Mouse (Mus musculus) liver, embryonic 16.5 days (tissue): ENCODE results near the gene Tgfbr3. TPM values are rescaled to one million over a fixed set of nuclear protein-coding genes. Genes with fewer than 3 reads are reported as not detected.

ENCODE experiments used
- ATAC-seq: fragments of 200-750 bp; cut with Nextera tagmentation; 2 replicates; pipeline ENCODE4 v1.8.0; 2017; ENCODE audit warnings: low read depth, mild to moderate bottlenecking, moderate number of reproducible peaks, moderate library complexity
- H3K27ac ChIP-seq: fragments of 300-500 bp; sonication (generic); 2 replicates; pipeline ENCODE4 v1.5.1; 2014; ENCODE audit warnings: mild to moderate bottlenecking, low read length
- H3K27me3 ChIP-seq: fragments of 300-500 bp; sonication (generic); 2 replicates; pipeline ENCODE4 v1.6.1; 2014; ENCODE audit warnings: low read depth, low read length, mixed read lengths; ENCODE audit not compliant: control insufficient read depth, insufficient read depth
- H3K36me3 ChIP-seq: fragments of 300-500 bp; sonication (generic); 2 replicates; pipeline ENCODE4 v1.6.1; 2014; ENCODE audit warnings: mild to moderate bottlenecking; ENCODE audit not compliant: control insufficient read depth, insufficient read depth
- H3K4me1 ChIP-seq: fragments of 300-500 bp; sonication (generic); 2 replicates; pipeline ENCODE4 v1.6.1; 2014; ENCODE audit warnings: low read depth, low read length, mixed read lengths; ENCODE audit not compliant: control insufficient read depth
- H3K4me2 ChIP-seq: fragments of 300-500 bp; sonication (generic); 2 replicates; pipeline ENCODE4 v1.6.1; 2014; ENCODE audit warnings: low read depth, low read length, mixed read lengths
- H3K4me3 ChIP-seq: fragments of 300-500 bp; sonication (generic); 2 replicates; pipeline ENCODE4 v1.5.1; 2014; ENCODE audit warnings: low read depth, mild to moderate bottlenecking, low read length
- H3K9ac ChIP-seq: fragments of 300-500 bp; sonication (generic); 2 replicates; pipeline ENCODE4 v1.6.1; 2014; ENCODE audit warnings: low read depth, low read length
- H3K9me3 ChIP-seq: fragments of 300-500 bp; sonication (generic); replicated peaks from 2 replicates; pipeline ENCODE4 v1.6.1; 2016; ENCODE audit warnings: low read length; ENCODE audit not compliant: control insufficient read depth
- WGBS: fragments of 180-500 bp; shearing (Covaris S2); extraction: QIAGEN DNeasy Blood & Tissue Kit; methylation state at CpG from one replicate; pipeline ENCODE4 v1.1.7; 2014; ENCODE audit not compliant: insufficient replicate concordance; 5-methylcytosine and 5-hydroxymethylcytosine counted together
- polyA plus RNA-seq: library from polyadenylated mRNA; unstranded; fragments of >200 nt; fragmentation: Nextera tagmentation; extraction: Ambion mirVana; gene quantifications from 2 replicates; pipeline ENCODE4 v1.2.1, GENCODE M21; 2015

The Tgfbr3 gene
- polyA plus RNA-seq, 1 experiment from 2014 or later = 6.8 TPM

- Histone ChIP-seq H3K9me3 (no peaks in the 10 kb centered on the region), H3K4me2 (no peak overlapping the region), H3K27ac (no peak overlapping the region), H3K27me3 (peaks cover 16% of the 10 kb centered on the region), H3K4me3 (no peak overlapping the region), H3K36me3 (no peaks in the 10 kb centered on the region), H3K4me1 (peaks cover 6% of the 10 kb centered on the region; the same call in 1 of the 2 replicates), H3K9ac (no peak overlapping the region)
- ATAC-seq = no peak
- WGBS = 76% methylated on average over 6 of the region's 6 CpGs
Observed at GRCm38 (mm10) chr5:107285563-107285962, 3.9 kb downstream of the Tgfbr3 start.

GRCm38 (mm10) chr5:107283935-107284524, 5.4 kb downstream of the Tgfbr3 start:
- H3K9me3 ChIP-seq = no peaks in the 10 kb centered on the region
- no peak overlapping the region for H3K4me3 ChIP-seq
- H3K27me3 ChIP-seq = peaks cover 1% of the 10 kb centered on the region; the same call in 1 of the 2 replicates
- no peaks in the 10 kb centered on the region for H3K36me3 ChIP-seq
- peaks cover 6% of the 10 kb centered on the region; the same call in 1 of the 2 replicates for H3K4me1 ChIP-seq
- no peak overlapping the region for H3K27ac ChIP-seq
- ATAC-seq = no peak
- 62% methylated on average over 10 of the region's 10 CpGs for WGBS
- H3K9ac ChIP-seq = no peak overlapping the region
- H3K4me2 ChIP-seq = no peak overlapping the region

GRCm38 (mm10) chr5:107282561-107283307, 6.7 kb downstream of the Tgfbr3 start:
- Histone ChIP-seq H3K4me2 (no peak overlapping the region), H3K27ac (no peak overlapping the region), H3K4me3 (no peak overlapping the region), H3K9ac (no peak overlapping the region), H3K4me1 (no peaks in the 10 kb centered on the region), H3K36me3 (no peaks in the 10 kb centered on the region), H3K27me3 (no peaks in the 10 kb centered on the region), H3K9me3 (no peaks in the 10 kb centered on the region)
- WGBS = 65% methylated on average over 9 of the region's 9 CpGs
- no peak for ATAC-seq

GRCm38 (mm10) chr5:107279263-107279662, 10.2 kb downstream of the Tgfbr3 start:
- Histone ChIP-seq H3K9me3 (no peaks in the 10 kb centered on the region), H3K27ac (no peak overlapping the region)

GRCm38 (mm10) chr5:107276186-107276585, 13.2 kb downstream of the Tgfbr3 start:
- H3K9ac ChIP-seq = no peak overlapping the region
- H3K4me1 ChIP-seq = peaks cover 13% of the 10 kb centered on the region
- 65% methylated on average over 3 of the region's 3 CpGs for WGBS
- H3K36me3 ChIP-seq = no peaks in the 10 kb centered on the region
- H3K4me3 ChIP-seq = no peak overlapping the region
- no peak for ATAC-seq
- no peaks in the 10 kb centered on the region for H3K27me3 ChIP-seq
- H3K9me3 ChIP-seq = no peaks in the 10 kb centered on the region
- H3K27ac ChIP-seq = no peak overlapping the region
- H3K4me2 ChIP-seq = no peak overlapping the region

More at GRCm38 (mm10) chr5:107279263-107279662, 10.2 kb downstream of the Tgfbr3 start:
- no peak overlapping the region for H3K4me3 ChIP-seq
- no peaks in the 10 kb centered on the region for H3K4me1 ChIP-seq
- H3K4me2 ChIP-seq = no peak overlapping the region
- no peaks in the 10 kb centered on the region for H3K36me3 ChIP-seq
- no peak for ATAC-seq
- 64% methylated on average over 4 of the region's 4 CpGs for WGBS
- no peak overlapping the region for H3K9ac ChIP-seq
- no peaks in the 10 kb centered on the region for H3K27me3 ChIP-seq

DNA sequence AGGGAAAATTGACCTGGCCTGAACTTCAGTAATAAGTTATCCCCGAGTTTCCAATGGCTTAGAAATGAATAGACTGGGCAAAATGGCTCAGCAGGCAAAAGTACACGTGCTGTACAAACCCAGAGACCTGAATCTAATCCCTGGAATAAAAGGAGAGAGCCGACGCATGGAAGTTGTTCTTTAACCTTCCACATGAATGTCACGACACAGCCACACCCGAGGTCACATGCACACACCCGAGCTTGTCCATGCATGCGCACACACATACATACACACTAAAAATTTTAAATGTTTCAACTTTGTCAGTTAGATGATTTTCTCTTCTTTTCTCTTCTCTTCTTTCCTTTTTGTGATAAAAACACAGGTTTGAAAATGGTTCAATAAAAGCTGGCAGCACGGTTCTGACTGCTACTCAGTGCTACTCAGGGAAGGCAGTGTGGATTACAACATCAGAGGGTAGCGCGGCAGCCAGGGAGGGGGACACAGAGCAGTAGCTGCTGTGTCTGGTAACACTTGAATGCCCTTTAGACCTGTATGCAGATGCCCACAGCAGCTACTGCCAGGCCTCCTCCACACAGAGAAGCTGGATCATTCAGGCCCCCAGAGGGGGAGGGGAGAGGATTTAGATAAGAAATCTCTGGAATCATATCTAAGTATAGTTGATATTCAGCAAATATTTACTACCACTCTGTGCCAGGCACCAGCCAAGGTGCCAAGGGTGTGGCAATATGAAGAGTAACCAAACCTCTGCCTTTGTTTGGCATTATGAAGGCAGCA, 17.0 kb downstream of the Tgfbr3 start:
- H3K4me1 ChIP-seq = peaks cover 17% of the 10 kb centered on the region
- H3K4me2 ChIP-seq = no peak overlapping the region
- H3K36me3 ChIP-seq = no peaks in the 10 kb centered on the region
- H3K27me3 ChIP-seq = no peaks in the 10 kb centered on the region
- WGBS = 45% methylated on average over 11 of the region's 11 CpGs
- no peaks in the 10 kb centered on the region for H3K9me3 ChIP-seq
- H3K4me3 ChIP-seq = no peak overlapping the region
- no peak overlapping the region for H3K9ac ChIP-seq
- peak; percentile 25; the same call in 1 of the 2 replicates for ATAC-seq
- no peak overlapping the region for H3K27ac ChIP-seq

DNA sequence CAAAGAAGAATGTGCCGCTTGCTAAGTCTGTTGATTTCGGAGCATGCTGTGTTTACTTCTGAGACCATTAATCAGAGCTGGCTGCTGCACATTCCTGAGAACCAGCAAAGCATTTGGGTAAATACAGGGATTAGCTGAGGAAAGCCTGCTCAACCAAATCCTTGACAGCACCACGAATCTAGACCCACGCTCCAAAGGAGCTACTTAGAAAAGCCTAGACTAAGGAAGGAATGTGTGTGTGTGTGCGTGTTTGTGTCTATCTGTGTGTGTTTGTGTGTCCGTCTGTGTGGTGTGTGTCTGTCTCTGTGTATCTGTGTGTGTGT, 20.5 kb downstream of the Tgfbr3 start:
- H3K27ac ChIP-seq = no peak overlapping the region
- H3K9me3 ChIP-seq = no peaks in the 10 kb centered on the region
- H3K4me2 ChIP-seq = no peak overlapping the region
- H3K4me1 ChIP-seq = peaks cover 17% of the 10 kb centered on the region
- no peaks in the 10 kb centered on the region for H3K27me3 ChIP-seq
- H3K9ac ChIP-seq = no peak overlapping the region
- 64% methylated on average over 6 of the region's 6 CpGs for WGBS
- no peaks in the 10 kb centered on the region for H3K36me3 ChIP-seq
- no peak overlapping the region for H3K4me3 ChIP-seq
- ATAC-seq = no peak

DNA sequence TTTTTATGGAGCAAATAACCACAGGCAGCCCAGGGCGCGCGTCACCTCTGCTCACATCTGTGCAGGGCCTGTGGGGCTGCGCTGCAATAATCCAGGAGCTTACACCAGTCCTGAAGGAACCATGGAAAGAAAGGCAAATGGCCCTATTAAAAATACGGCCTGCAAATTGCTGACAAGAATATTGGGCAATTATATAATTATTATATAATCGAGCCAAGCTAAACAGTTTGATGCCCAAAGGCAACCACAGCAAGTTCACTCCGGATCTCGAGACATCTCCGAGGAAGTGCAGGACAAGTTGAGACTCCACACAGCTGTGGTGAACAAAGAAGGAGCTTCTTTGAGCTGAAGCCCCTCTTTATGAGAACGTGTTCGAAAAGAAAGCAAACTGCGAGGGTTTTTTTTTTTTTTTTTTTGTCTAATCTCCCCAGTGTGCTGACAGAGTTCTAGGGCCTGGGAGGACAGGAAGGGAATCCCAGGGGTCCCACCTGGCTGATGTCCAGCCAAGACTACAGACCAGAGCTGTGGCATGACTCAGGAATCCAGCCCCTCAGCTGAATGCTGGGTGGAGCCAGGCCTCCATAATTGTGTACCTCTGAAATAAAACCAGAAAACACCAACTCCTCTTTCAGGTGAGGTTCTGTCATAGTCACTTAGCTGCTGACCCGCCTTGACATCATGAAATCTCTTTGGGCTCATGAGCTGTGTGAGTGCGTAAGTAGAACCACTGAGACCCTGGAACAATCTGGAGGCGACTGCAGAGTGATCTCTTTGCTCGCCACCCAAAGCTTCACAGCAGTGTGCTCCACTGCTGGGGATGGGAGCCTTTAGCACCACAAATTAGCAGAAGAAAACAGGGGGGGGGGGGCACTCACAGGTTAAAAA, 21.1 kb downstream of the Tgfbr3 start:
- no peak for ATAC-seq

More for the DNA sequence above, 21.1 kb downstream of the Tgfbr3 start:
- no peak overlapping the region for H3K9ac ChIP-seq
- H3K4me2 ChIP-seq = no peak overlapping the region
- peaks cover 17% of the 10 kb centered on the region for H3K4me1 ChIP-seq
- no peaks in the 10 kb centered on the region for H3K27me3 ChIP-seq
- WGBS = 74% methylated on average over 16 of the region's 16 CpGs
- no peak overlapping the region for H3K4me3 ChIP-seq
- H3K9me3 ChIP-seq = no peaks in the 10 kb centered on the region
- no peak overlapping the region for H3K27ac ChIP-seq
- no peaks in the 10 kb centered on the region for H3K36me3 ChIP-seq
